Mouse (Mus musculus) cerebellum, postnatal 4 days (tissue): ENCODE measurements at regions not wholly inside any gene's neighbourhood (a gene's known extent, or its start where the extent isn't known, plus 50 kb on each side); places are given as distances from the start of the nearest gene placed in this dataset.
A peak's percentile ranks its signal among the peaks of the same experiment; 100 is the strongest.
"Not testable (repeated sequence)": the region's sequence is repeated elsewhere in the genome, so short reads cannot be mapped to it uniquely, and the experiment has no call there.

Experiments used
- DNase-seq, 2 experiments: peaks; one replicate each; pipeline ENCODE4 v3.0.0; 2022; ENCODE audit warnings: low spot score in 2 of 2, mixed read lengths in 1 of 2

DNA sequence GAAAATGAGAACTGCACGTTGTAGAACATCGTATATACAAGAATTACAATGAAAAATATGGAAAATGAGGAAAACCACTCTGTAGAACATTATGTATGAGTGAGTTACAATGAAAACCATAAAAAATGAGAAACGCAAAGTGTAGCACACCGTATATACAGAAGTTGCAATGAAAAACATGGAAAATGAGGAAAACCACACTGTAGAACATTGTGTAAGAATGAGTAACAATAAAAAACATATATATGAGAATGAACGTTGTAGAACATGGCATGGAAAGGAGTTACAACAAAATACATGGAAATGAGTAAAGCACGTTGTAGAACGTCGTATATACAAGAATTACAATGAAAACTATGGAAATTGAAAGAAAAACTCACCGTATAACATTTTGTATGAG lies 378.6 kb downstream of the Gm3376 start:
- peak in 1 of 2 experiments; percentile 0 for DNase-seq

DNA sequence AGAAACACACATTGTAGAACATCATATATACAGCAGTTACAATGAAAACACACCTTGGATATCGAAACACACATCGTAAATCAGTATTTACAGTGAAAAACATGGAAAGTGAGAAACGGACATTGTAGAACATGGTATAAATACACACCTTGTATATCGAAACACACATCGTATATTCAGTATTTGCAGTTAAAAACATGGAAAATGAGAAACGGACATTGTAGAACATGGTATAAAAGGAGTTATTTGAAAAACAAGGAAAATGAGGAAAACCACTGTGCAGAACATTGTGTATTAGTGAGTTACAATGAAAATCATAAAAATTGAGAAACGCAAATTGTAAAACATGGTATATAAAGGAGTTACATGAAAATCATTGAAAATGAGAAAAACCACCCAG lies 379.2 kb downstream of the Gm3376 start:
- DNase-seq: not testable (repeated sequence)

DNA sequence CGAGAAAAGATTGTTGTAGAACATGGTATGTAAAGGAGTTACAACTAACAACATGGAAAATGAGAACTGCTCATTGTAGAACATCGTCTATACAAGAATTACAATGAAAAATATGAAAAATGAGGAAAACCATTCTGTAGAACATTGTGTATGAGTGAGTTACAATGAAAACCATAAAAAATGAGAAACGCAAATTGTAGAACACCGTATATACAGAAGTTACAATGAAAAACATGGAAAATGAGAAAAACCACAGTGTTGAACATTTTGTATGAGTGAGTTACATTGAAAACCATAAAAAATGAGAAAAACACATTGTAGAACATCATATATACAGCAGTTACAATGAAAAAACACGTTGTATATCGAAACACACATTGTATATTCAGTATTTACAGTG lies 381.5 kb downstream of the Gm3376 start:
- DNase-seq: not testable (repeated sequence)

DNA sequence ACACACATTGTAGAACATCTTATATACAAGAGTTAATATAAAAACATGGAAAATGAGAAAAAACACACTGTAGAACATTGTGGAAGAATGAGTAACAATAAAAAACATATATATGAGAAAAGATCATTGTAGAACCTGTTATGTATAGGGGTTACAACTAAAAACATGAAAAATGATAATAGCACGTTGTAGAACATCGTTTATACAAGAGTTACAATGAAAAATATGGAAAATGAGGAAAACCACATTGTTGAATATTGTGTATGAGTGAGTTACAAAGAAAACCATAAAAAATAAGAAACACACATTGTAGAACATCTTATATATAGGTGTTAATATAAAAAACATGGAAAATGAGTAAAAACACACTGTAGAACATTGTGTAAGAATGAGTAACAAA lies 388.9 kb downstream of the Gm3376 start:
- DNase-seq: no peak
